Mouse (Mus musculus) embryonic facial prominence, embryonic 13.5 days (tissue): ENCODE data around the gene Rpgrip1l. TPM values are rescaled to one million over a fixed set of nuclear protein-coding genes. Genes with fewer than 3 reads are reported as not detected.
A peak's percentile ranks its signal among the peaks of the same experiment; 100 is the strongest.

ENCODE experiments used
- ATAC-seq: fragments of 200-750 bp; cut with Nextera tagmentation; 2 replicates; pipeline ENCODE4 v1.8.0; 2017; ENCODE audit warnings: low read depth; ENCODE audit not compliant: insufficient number of reproducible peaks, insufficient read depth, low FRiP score, low TSS enrichment
- H3K27ac ChIP-seq: fragments of 300-500 bp; sonication (generic); 2 replicates; pipeline ENCODE4 v1.5.1; 2015; ENCODE audit warnings: moderate library complexity, mild to moderate bottlenecking, inconsistent platforms
- H3K27me3 ChIP-seq: fragments of 300-500 bp; sonication (generic); 2 replicates; pipeline ENCODE4 v1.6.1; 2015; ENCODE audit warnings: mild to moderate bottlenecking, inconsistent platforms
- H3K36me3 ChIP-seq: fragments of 300-500 bp; sonication (generic); 2 replicates; pipeline ENCODE4 v1.6.1; 2015; ENCODE audit warnings: mild to moderate bottlenecking, inconsistent platforms
- H3K4me1 ChIP-seq: fragments of 300-500 bp; sonication (generic); 2 replicates; pipeline ENCODE4 v1.6.1; 2015; ENCODE audit warnings: inconsistent platforms
- H3K4me2 ChIP-seq: fragments of 300-500 bp; sonication (generic); 2 replicates; pipeline ENCODE4 v1.6.1; 2015; ENCODE audit warnings: moderate library complexity, mild to moderate bottlenecking, inconsistent platforms
- H3K4me3 ChIP-seq: fragments of 300-500 bp; sonication (generic); 2 replicates; pipeline ENCODE4 v1.5.1; 2015; ENCODE audit warnings: mild to moderate bottlenecking, inconsistent platforms
- H3K9ac ChIP-seq: fragments of 300-500 bp; sonication (generic); 2 replicates; pipeline ENCODE4 v1.6.1; 2015; ENCODE audit warnings: mild to moderate bottlenecking, inconsistent platforms
- H3K9me3 ChIP-seq: fragments of 300-500 bp; sonication (generic); 2 replicates; pipeline ENCODE4 v1.6.1; 2016; ENCODE audit warnings: inconsistent platforms
- WGBS: fragments of 180-500 bp; shearing (Covaris S2); methylation state at CpG from one replicate; pipeline ENCODE4 v1.1.7; 2015; ENCODE audit warnings: mixed read lengths; 5-methylcytosine and 5-hydroxymethylcytosine counted together
- polyA plus RNA-seq: library from polyadenylated mRNA; unstranded; fragments of >200 nt; fragmentation: Nextera tagmentation; extraction: Ambion mirVana; gene quantifications from 2 replicates; pipeline ENCODE4 v1.2.1, GENCODE M21; 2015

Gene Rpgrip1l
- polyA plus RNA-seq, 1 experiment from 2014 or later: 21.5 TPM

GRCm38 (mm10) chr8:91295786-91296185 is 17.3 kb downstream of the Rpgrip1l start:
- peaks cover 29% of the 10 kb centered on the region for H3K4me1 ChIP-seq
- H3K27me3 ChIP-seq: no peaks in the 10 kb centered on the region
- H3K9ac ChIP-seq: no peak overlapping the region
- ATAC-seq: no peak
- H3K9me3 ChIP-seq: no peaks in the 10 kb centered on the region
- no peak overlapping the region for H3K4me3 ChIP-seq
- H3K36me3 ChIP-seq: peaks cover 11% of the 10 kb centered on the region; the same call in 1 of the 2 replicates
- H3K27ac ChIP-seq: no peak overlapping the region
- WGBS: 36% methylated on average over 5 of the region's 5 CpGs
- H3K4me2 ChIP-seq: no peak overlapping the region

GRCm38 (mm10) chr8:91290576-91290975 is 22.5 kb downstream of the Rpgrip1l start:
- WGBS: 39% methylated on average over 4 of the region's 4 CpGs
- Histone ChIP-seq H3K9ac (no peak overlapping the region), H3K9me3 (no peaks in the 10 kb centered on the region), H3K4me3 (no peak overlapping the region), H3K27me3 (no peaks in the 10 kb centered on the region), H3K36me3 (no peaks in the 10 kb centered on the region), H3K4me2 (no peak overlapping the region), H3K4me1 (peaks cover 38% of the 10 kb centered on the region), H3K27ac (no peak overlapping the region)
- ATAC-seq: no peak

GRCm38 (mm10) chr8:91286237-91286636 is 26.8 kb downstream of the Rpgrip1l start:
- no peak overlapping the region for H3K27ac ChIP-seq
- ATAC-seq: no peak
- no peaks in the 10 kb centered on the region for H3K36me3 ChIP-seq
- no peaks in the 10 kb centered on the region for H3K27me3 ChIP-seq
- 71% methylated on average over 8 of the region's 8 CpGs for WGBS
- H3K9ac ChIP-seq: no peak overlapping the region
- no peak overlapping the region for H3K4me3 ChIP-seq
- H3K4me2 ChIP-seq: no peak overlapping the region
- H3K9me3 ChIP-seq: no peaks in the 10 kb centered on the region
- H3K4me1 ChIP-seq: peaks cover 42% of the 10 kb centered on the region

GRCm38 (mm10) chr8:91283815-91284214 is 29.2 kb downstream of the Rpgrip1l start:
- WGBS: 34% methylated on average over 1 of the region's 1 CpGs
- Histone ChIP-seq H3K27me3 (no peaks in the 10 kb centered on the region), H3K36me3 (no peaks in the 10 kb centered on the region), H3K4me1 (peaks cover 43% of the 10 kb centered on the region), H3K4me2 (no peak overlapping the region), H3K9ac (no peak overlapping the region), H3K27ac (no peak overlapping the region; the same call in 1 of the 2 replicates), H3K9me3 (no peaks in the 10 kb centered on the region), H3K4me3 (no peak overlapping the region)
- ATAC-seq: no peak

- Histone ChIP-seq H3K9me3 (no peaks in the 10 kb centered on the region), H3K27me3 (no peaks in the 10 kb centered on the region), H3K36me3 (no peaks in the 10 kb centered on the region), H3K4me2 (no peak overlapping the region), H3K4me3 (no peak overlapping the region), H3K9ac (no peak overlapping the region), H3K27ac (peak overlapping the region; percentile 81), H3K4me1 (peaks cover 46% of the 10 kb centered on the region)
- 27% methylated on average over 5 of the region's 5 CpGs for WGBS
- no peak for ATAC-seq
These were observed 30.4 kb downstream of the Rpgrip1l start for GRCm38 (mm10) chr8:91282655-91283054.

- Histone ChIP-seq H3K36me3 (no peaks in the 10 kb centered on the region), H3K4me2 (no peak overlapping the region), H3K4me3 (no peak overlapping the region), H3K9me3 (no peaks in the 10 kb centered on the region), H3K27me3 (no peaks in the 10 kb centered on the region), H3K4me1 (peaks cover 45% of the 10 kb centered on the region), H3K27ac (peak overlapping the region; percentile 60), H3K9ac (no peak overlapping the region)
- no peak for ATAC-seq
- 55% methylated on average over 8 of the region's 8 CpGs for WGBS
These were observed 31.5 kb downstream of the Rpgrip1l start for GRCm38 (mm10) chr8:91281545-91281944.

GRCm38 (mm10) chr8:91280467-91281212 is 32.4 kb downstream of the Rpgrip1l start:
- peak overlapping the region; percentile 33 for H3K4me2 ChIP-seq
- H3K27me3 ChIP-seq: no peaks in the 10 kb centered on the region
- peaks cover 45% of the 10 kb centered on the region for H3K4me1 ChIP-seq
- no peak overlapping the region for H3K4me3 ChIP-seq
- peak overlapping the region; percentile 60 for H3K27ac ChIP-seq
- no peaks in the 10 kb centered on the region for H3K9me3 ChIP-seq
- ATAC-seq: peak; percentile 67; the same call in 1 of the 2 replicates
- WGBS: 42% methylated on average over 11 of the region's 11 CpGs
- H3K36me3 ChIP-seq: 0 out of 2 replicates have a peak, but pooled peaks cover 4% of the 10 kb centered on the region
- H3K9ac ChIP-seq: no peak overlapping the region

GRCm38 (mm10) chr8:91278060-91278459 is 35.0 kb downstream of the Rpgrip1l start:
- no peak for ATAC-seq
- Histone ChIP-seq H3K9me3 (no peaks in the 10 kb centered on the region), H3K4me3 (no peak overlapping the region), H3K4me2 (no peak overlapping the region), H3K27me3 (no peaks in the 10 kb centered on the region), H3K9ac (no peak overlapping the region), H3K4me1 (peaks cover 38% of the 10 kb centered on the region), H3K27ac (peak overlapping the region; percentile 17; the same call in 1 of the 2 replicates), H3K36me3 (peaks cover 10% of the 10 kb centered on the region; the same call in 1 of the 2 replicates)
- WGBS: 37% methylated on average over 5 of the region's 5 CpGs

- Histone ChIP-seq H3K4me1 (peaks cover 26% of the 10 kb centered on the region), H3K27me3 (no peaks in the 10 kb centered on the region), H3K9me3 (no peaks in the 10 kb centered on the region), H3K36me3 (peaks cover 14% of the 10 kb centered on the region; the same call in 1 of the 2 replicates), H3K27ac (no peak overlapping the region), H3K9ac (no peak overlapping the region), H3K4me2 (no peak overlapping the region), H3K4me3 (no peak overlapping the region)
- no peak for ATAC-seq
- 88% methylated on average over 2 of the region's 2 CpGs for WGBS
These were observed 36.7 kb downstream of the Rpgrip1l start for GRCm38 (mm10) chr8:91276337-91276736.

GRCm38 (mm10) chr8:91273493-91273892 is 39.6 kb downstream of the Rpgrip1l start:
- 59% methylated on average over 5 of the region's 5 CpGs for WGBS
- no peak overlapping the region for H3K4me2 ChIP-seq
- no peak overlapping the region for H3K27ac ChIP-seq
- peaks cover 14% of the 10 kb centered on the region for H3K4me1 ChIP-seq
- no peaks in the 10 kb centered on the region for H3K27me3 ChIP-seq
- no peaks in the 10 kb centered on the region for H3K9me3 ChIP-seq
- H3K9ac ChIP-seq: no peak overlapping the region
- H3K4me3 ChIP-seq: no peak overlapping the region
- ATAC-seq: no peak
- H3K36me3 ChIP-seq: peaks cover 18% of the 10 kb centered on the region; the same call in 1 of the 2 replicates

GRCm38 (mm10) chr8:91269374-91269958 is 43.6 kb downstream of the Rpgrip1l start:
- Histone ChIP-seq H3K27ac (no peak overlapping the region), H3K4me3 (no peak overlapping the region), H3K4me1 (peaks cover 9% of the 10 kb centered on the region; the same call in 1 of the 2 replicates), H3K36me3 (peaks cover 23% of the 10 kb centered on the region), H3K4me2 (no peak overlapping the region), H3K9ac (no peak overlapping the region), H3K27me3 (no peaks in the 10 kb centered on the region), H3K9me3 (no peaks in the 10 kb centered on the region)
- no peak for ATAC-seq
- 64% methylated on average over 2 of the region's 2 CpGs for WGBS

GRCm38 (mm10) chr8:91264564-91264963 is 48.5 kb downstream of the Rpgrip1l start:
- H3K36me3 ChIP-seq: peaks cover 13% of the 10 kb centered on the region
- H3K9ac ChIP-seq: no peak overlapping the region
- H3K27ac ChIP-seq: 0 out of 2 replicates have a peak overlapping the region, but pooled peaks have one; percentile 39
- no peak overlapping the region for H3K4me2 ChIP-seq
- H3K27me3 ChIP-seq: no peaks in the 10 kb centered on the region
- H3K4me3 ChIP-seq: no peak overlapping the region
- H3K9me3 ChIP-seq: no peaks in the 10 kb centered on the region
- peaks cover 6% of the 10 kb centered on the region; the same call in 1 of the 2 replicates for H3K4me1 ChIP-seq
- ATAC-seq: no peak
